Mouse (Mus musculus): Measurements from ENCODE around the gene Itgav.
A peak's percentile ranks its signal among the peaks of the same experiment; 100 is the strongest.

Gene Itgav

GRCm38 (mm10) chr2:83733981-83734393 lies 9.8 kb downstream of the Itgav start:
- H3K4me1 ChIP-seq (replicated peaks; ENCODE audit: low read depth, low read length) = peaks cover 31% of the 10 kb centered on the region
- TF ChIP-seq CTCF (conservative IDR thresholded peaks at IDR 0.05; ENCODE audit: low read length) (no peak), NANOG (IDR thresholded peaks at IDR 0.05; ENCODE audit: borderline replicate concordance, low read length) (no peak), POU5F1 (IDR thresholded peaks at IDR 0.05; ENCODE audit: borderline replicate concordance, low read length) (no peak)
- H3K36me3 ChIP-seq (ENCODE audit: insufficient read depth, low read length) = peaks cover 18% of the 10 kb centered on the region
- H3K27me3 ChIP-seq (ENCODE audit: insufficient read depth, low read length) = no peaks in the 10 kb centered on the region
- no peaks in the 10 kb centered on the region for H3K9me3 ChIP-seq (ENCODE audit: low read length)
- no peak overlapping the region for H3K4me3 ChIP-seq (replicated peaks; ENCODE audit: low read length)

GRCm38 (mm10) chr2:83735276-83735675 lies 11.1 kb downstream of the Itgav start:
- TF ChIP-seq NANOG (IDR thresholded peaks at IDR 0.05; ENCODE audit: borderline replicate concordance, low read length) (no peak), CTCF (conservative IDR thresholded peaks at IDR 0.05; ENCODE audit: low read length) (no peak), POU5F1 (IDR thresholded peaks at IDR 0.05; ENCODE audit: borderline replicate concordance, low read length) (no peak)
- H3K4me3 ChIP-seq (replicated peaks; ENCODE audit: low read length) = no peak overlapping the region
- H3K4me1 ChIP-seq (replicated peaks; ENCODE audit: low read depth, low read length) = peaks cover 31% of the 10 kb centered on the region
- H3K27me3 ChIP-seq (ENCODE audit: insufficient read depth, low read length) = no peaks in the 10 kb centered on the region
- H3K9me3 ChIP-seq (ENCODE audit: low read length) = no peaks in the 10 kb centered on the region
- H3K36me3 ChIP-seq (ENCODE audit: insufficient read depth, low read length) = peaks cover 18% of the 10 kb centered on the region

DNA sequence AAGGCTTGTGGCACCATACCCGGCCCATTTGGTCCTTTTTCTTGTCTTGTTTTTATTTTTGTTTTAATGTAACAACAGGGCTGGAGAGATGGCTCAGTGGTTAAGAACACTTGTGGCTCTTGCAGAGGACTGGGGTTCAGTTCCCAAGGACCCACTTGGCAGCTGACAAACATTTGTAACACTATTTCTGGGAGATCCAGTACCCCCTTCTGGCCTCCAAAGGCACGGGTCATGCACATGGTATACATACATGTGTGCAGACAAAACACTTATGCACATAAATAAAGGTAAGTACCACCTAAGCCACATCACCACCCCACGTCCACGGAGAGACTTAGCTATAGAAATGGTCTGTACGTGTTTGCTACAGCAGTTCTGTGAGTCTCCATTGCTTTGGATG lies 12.6 kb downstream of the Itgav start:
- Histone ChIP-seq H3K36me3 (ENCODE audit: insufficient read depth, low read length) (peaks cover 14% of the 10 kb centered on the region), H3K4me1 (replicated peaks; ENCODE audit: low read depth, low read length) (peaks cover 44% of the 10 kb centered on the region), H3K9me3 (ENCODE audit: low read length) (no peaks in the 10 kb centered on the region), H3K4me3 (replicated peaks; ENCODE audit: low read length) (no peak overlapping the region), H3K27me3 (ENCODE audit: insufficient read depth, low read length) (no peaks in the 10 kb centered on the region)
- TF ChIP-seq POU5F1 (IDR thresholded peaks at IDR 0.05; ENCODE audit: borderline replicate concordance, low read length) = no peak
- no peak for TF ChIP-seq NANOG (IDR thresholded peaks at IDR 0.05; ENCODE audit: borderline replicate concordance, low read length)
- TF ChIP-seq CTCF (conservative IDR thresholded peaks at IDR 0.05; ENCODE audit: low read length) = no peak

- TF ChIP-seq CTCF (conservative IDR thresholded peaks at IDR 0.05; ENCODE audit: low read length) = no peak
- peak; percentile 85 for TF ChIP-seq NANOG (IDR thresholded peaks at IDR 0.05; ENCODE audit: borderline replicate concordance, low read length)
- H3K27me3 ChIP-seq (ENCODE audit: insufficient read depth, low read length) = no peaks in the 10 kb centered on the region
- no peaks in the 10 kb centered on the region for H3K9me3 ChIP-seq (ENCODE audit: low read length)
- H3K4me1 ChIP-seq (replicated peaks; ENCODE audit: low read depth, low read length) = peaks cover 56% of the 10 kb centered on the region
- peak overlapping the region; percentile 43; the same call in 1 of the 2 replicates for H3K4me3 ChIP-seq (replicated peaks; ENCODE audit: low read length)
- peaks cover 9% of the 10 kb centered on the region for H3K36me3 ChIP-seq (ENCODE audit: insufficient read depth, low read length)
Observed at GRCm38 (mm10) chr2:83738586-83739251, 14.5 kb downstream of the Itgav start.

DNA sequence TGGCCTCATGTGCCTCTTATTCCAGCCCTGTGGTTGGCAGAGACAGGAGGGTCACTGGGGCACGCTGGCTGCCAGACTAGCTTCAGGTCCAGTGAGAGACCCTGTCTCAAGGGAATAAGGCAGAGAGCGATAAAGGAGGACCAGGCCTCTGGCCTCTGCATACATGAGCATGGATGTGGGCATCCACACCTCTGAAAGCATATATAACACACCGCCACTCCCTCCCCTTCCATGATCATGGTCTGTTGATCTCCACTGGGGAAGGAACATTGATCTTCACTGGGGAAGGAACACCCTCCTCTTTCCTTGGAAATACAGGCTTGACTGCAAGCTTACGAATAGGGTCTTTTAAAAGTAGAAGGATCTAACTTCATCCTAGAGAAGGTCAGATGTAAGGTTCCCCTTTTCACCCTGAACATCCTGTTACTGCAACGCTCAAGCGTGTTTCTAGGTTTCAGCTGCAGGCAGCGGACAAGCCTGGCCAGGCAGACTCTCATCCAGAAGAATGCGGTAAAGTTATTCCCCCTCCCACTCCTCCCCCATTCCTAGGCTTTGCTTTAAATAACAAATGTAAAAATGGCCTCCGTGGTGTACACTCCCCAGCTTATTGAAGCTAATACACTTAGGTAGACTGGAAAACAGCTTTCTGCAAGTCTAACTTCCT lies 15.4 kb downstream of the Itgav start:
- Histone ChIP-seq H3K27me3 (ENCODE audit: insufficient read depth, low read length) (no peaks in the 10 kb centered on the region), H3K4me3 (replicated peaks; ENCODE audit: low read length) (peak overlapping the region; percentile 43), H3K36me3 (ENCODE audit: insufficient read depth, low read length) (peaks cover 11% of the 10 kb centered on the region), H3K4me1 (replicated peaks; ENCODE audit: low read depth, low read length) (peaks cover 61% of the 10 kb centered on the region), H3K9me3 (ENCODE audit: low read length) (no peaks in the 10 kb centered on the region)
- TF ChIP-seq NANOG (IDR thresholded peaks at IDR 0.05; ENCODE audit: borderline replicate concordance, low read length) (no peak), POU5F1 (IDR thresholded peaks at IDR 0.05; ENCODE audit: borderline replicate concordance, low read length) (no peak), CTCF (conservative IDR thresholded peaks at IDR 0.05; ENCODE audit: low read length) (no peak)

DNA sequence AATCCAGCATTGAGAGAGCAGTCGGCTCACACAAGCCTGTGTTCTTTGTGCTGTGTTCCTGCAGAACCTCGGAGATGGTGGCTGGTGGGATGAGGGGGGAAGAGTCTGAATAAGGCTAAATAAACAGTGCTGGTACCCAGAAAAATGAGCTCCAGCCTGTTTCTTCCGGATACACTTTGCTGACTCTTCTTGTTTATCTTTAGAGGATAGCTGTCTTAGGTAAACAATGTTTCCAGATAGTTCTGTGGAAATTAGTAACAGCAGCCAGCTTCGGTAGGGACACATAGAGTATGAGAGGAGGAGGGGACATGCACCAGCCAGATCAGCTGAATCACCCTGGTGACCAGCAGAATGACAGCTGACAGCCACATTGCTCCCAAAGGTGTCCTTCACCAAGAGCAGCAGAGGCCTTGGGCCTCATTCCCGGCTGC lies 16.4 kb downstream of the Itgav start:
- Histone ChIP-seq H3K9me3 (ENCODE audit: low read length) (no peaks in the 10 kb centered on the region), H3K4me1 (replicated peaks; ENCODE audit: low read depth, low read length) (peaks cover 60% of the 10 kb centered on the region), H3K27me3 (ENCODE audit: insufficient read depth, low read length) (no peaks in the 10 kb centered on the region), H3K4me3 (replicated peaks; ENCODE audit: low read length) (no peak overlapping the region), H3K36me3 (ENCODE audit: insufficient read depth, low read length) (peaks cover 16% of the 10 kb centered on the region)
- TF ChIP-seq CTCF (conservative IDR thresholded peaks at IDR 0.05; ENCODE audit: low read length) (no peak), POU5F1 (IDR thresholded peaks at IDR 0.05; ENCODE audit: borderline replicate concordance, low read length) (no peak), NANOG (IDR thresholded peaks at IDR 0.05; ENCODE audit: borderline replicate concordance, low read length) (no peak)

DNA sequence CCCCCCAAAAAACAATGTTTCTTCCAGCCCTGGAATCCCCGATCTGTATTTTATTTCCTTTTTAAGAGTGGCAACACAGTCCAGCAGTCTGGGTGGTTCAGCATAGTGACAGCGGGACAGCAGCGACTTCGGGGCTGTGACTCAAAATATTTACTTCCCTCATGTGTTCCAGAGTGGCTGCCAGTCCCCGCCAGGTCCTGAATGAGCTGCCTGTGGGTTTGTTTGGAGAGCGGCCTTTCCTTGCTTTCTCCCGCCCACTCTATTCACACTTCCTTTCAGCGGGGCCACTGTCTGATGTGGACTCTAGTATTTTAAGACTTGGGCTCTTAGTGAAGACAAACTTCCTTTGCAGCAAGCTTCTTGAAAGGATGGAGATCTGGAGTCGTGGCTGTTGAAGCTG lies 18.0 kb downstream of the Itgav start:
- Histone ChIP-seq H3K4me3 (replicated peaks; ENCODE audit: low read length) (no peak overlapping the region), H3K4me1 (replicated peaks; ENCODE audit: low read depth, low read length) (peaks cover 60% of the 10 kb centered on the region), H3K27me3 (ENCODE audit: insufficient read depth, low read length) (no peaks in the 10 kb centered on the region), H3K9me3 (ENCODE audit: low read length) (no peaks in the 10 kb centered on the region), H3K36me3 (ENCODE audit: insufficient read depth, low read length) (peaks cover 7% of the 10 kb centered on the region)
- TF ChIP-seq CTCF (conservative IDR thresholded peaks at IDR 0.05; ENCODE audit: low read length) (no peak), NANOG (IDR thresholded peaks at IDR 0.05; ENCODE audit: borderline replicate concordance, low read length) (no peak), POU5F1 (IDR thresholded peaks at IDR 0.05; ENCODE audit: borderline replicate concordance, low read length) (no peak)

GRCm38 (mm10) chr2:83742836-83743235 lies 18.6 kb downstream of the Itgav start:
- Histone ChIP-seq H3K4me1 (replicated peaks; ENCODE audit: low read depth, low read length) (peaks cover 58% of the 10 kb centered on the region), H3K9me3 (ENCODE audit: low read length) (no peaks in the 10 kb centered on the region), H3K27me3 (ENCODE audit: insufficient read depth, low read length) (no peaks in the 10 kb centered on the region), H3K4me3 (replicated peaks; ENCODE audit: low read length) (no peak overlapping the region), H3K36me3 (ENCODE audit: insufficient read depth, low read length) (peaks cover 9% of the 10 kb centered on the region)
- no peak for TF ChIP-seq CTCF (conservative IDR thresholded peaks at IDR 0.05; ENCODE audit: low read length)

All from E14TG2a.4 (cell line).